Mouse (Mus musculus) WW6 (cell line): Measurements from ENCODE around the gene Gpd2.

Source experiments
- DNase-seq: peaks from one replicate; pipeline ENCODE4 v3.0.0-alpha.2; 2013; ENCODE audit warnings: low read depth, low spot score

Gene Gpd2

GRCm38 (mm10) chr2:57301539-57301938 is 64.1 kb downstream of the Gpd2 start:
- DNase-seq = no peak

- DNase-seq = no peak
Observed at GRCm38 (mm10) chr2:57304212-57304611, 66.8 kb downstream of the Gpd2 start.

GRCm38 (mm10) chr2:57312268-57312797 is 74.9 kb downstream of the Gpd2 start:
- DNase-seq = no peak

- no peak for DNase-seq
Observed at GRCm38 (mm10) chr2:57316055-57316454, 78.6 kb downstream of the Gpd2 start.

- no peak for DNase-seq
Observed at GRCm38 (mm10) chr2:57318336-57318735, 80.9 kb downstream of the Gpd2 start.

GRCm38 (mm10) chr2:57326091-57326490 is 88.7 kb downstream of the Gpd2 start:
- no peak for DNase-seq

- no peak for DNase-seq
Observed at GRCm38 (mm10) chr2:57329327-57329726, 91.9 kb downstream of the Gpd2 start.

- no peak for DNase-seq
Observed at GRCm38 (mm10) chr2:57330812-57331211, 93.4 kb downstream of the Gpd2 start.

- DNase-seq = no peak
Observed at GRCm38 (mm10) chr2:57331266-57331665, 93.8 kb downstream of the Gpd2 start.

- no peak for DNase-seq
Observed at GRCm38 (mm10) chr2:57333481-57333880, 96.0 kb downstream of the Gpd2 start.

GRCm38 (mm10) chr2:57335397-57335796 is 98.0 kb downstream of the Gpd2 start:
- no peak for DNase-seq

- no peak for DNase-seq
Observed at GRCm38 (mm10) chr2:57338779-57339178, 101.3 kb downstream of the Gpd2 start.

- no peak for DNase-seq
Observed at GRCm38 (mm10) chr2:57342910-57343309, 105.5 kb downstream of the Gpd2 start.

- no peak for DNase-seq
Observed at GRCm38 (mm10) chr2:57350615-57351014, 113.2 kb downstream of the Gpd2 start.

- DNase-seq = no peak
Observed at GRCm38 (mm10) chr2:57353722-57354432, 116.4 kb downstream of the Gpd2 start.

- no peak for DNase-seq
Observed at GRCm38 (mm10) chr2:57354848-57355247, 117.4 kb downstream of the Gpd2 start.

GRCm38 (mm10) chr2:57356222-57356822 is 118.9 kb downstream of the Gpd2 start:
- no peak for DNase-seq

GRCm38 (mm10) chr2:57362503-57362902 is 125.1 kb downstream of the Gpd2 start:
- DNase-seq = no peak

GRCm38 (mm10) chr2:57374647-57375046 is 137.2 kb downstream of the Gpd2 start:
- no peak for DNase-seq

GRCm38 (mm10) chr2:57375138-57375837 is 137.9 kb downstream of the Gpd2 start:
- no peak for DNase-seq

- no peak for DNase-seq
Observed at GRCm38 (mm10) chr2:57378147-57378889, 140.9 kb downstream of the Gpd2 start.

- no peak for DNase-seq
Observed at GRCm38 (mm10) chr2:57384625-57385024, 147.2 kb downstream of the Gpd2 start.
